Mouse (Mus musculus) T-helper 1 cell (primary cell): ENCODE data around the gene Fam205c.

ENCODE experiments used
- in situ Hi-C: fragments of 300-600 bp; cut with MboI, MseI; formaldehyde crosslinking; loops from one replicate; pipeline ENCODE4 v1.15.1; 2025; ENCODE audit warnings: high pct_unique_total_duplicates

Gene Fam205c

GRCm38 (mm10) chr4:42879829-42880676 is 6.0 kb upstream of the Fam205c start:
- in situ Hi-C loops, result loop anchor here (5.0 to 10.0 kb wide), 2 partner anchors 82 to 555 kb away; no protein-coding TSS in a partner anchor

- in situ Hi-C loops, result loop anchor here (5.0 to 10.0 kb wide), 2 partner anchors 85 to 553 kb away; no protein-coding TSS in a partner anchor
These were observed 3.6 kb upstream of the Fam205c start for GRCm38 (mm10) chr4:42877657-42878056.

GRCm38 (mm10) chr4:42876586-42877291 is 2.7 kb upstream of the Fam205c start:
- in situ Hi-C loops, result loop anchor here (5.0 to 10.0 kb wide), 2 partner anchors 86 to 552 kb away; no protein-coding TSS in a partner anchor

- in situ Hi-C loops, result loop anchor here (10.0 kb wide), 1 partner anchor 548 kb away; no protein-coding TSS in a partner anchor
These were observed 1.1 kb downstream of the Fam205c start for GRCm38 (mm10) chr4:42872746-42873435.

- in situ Hi-C loops, result loop anchor here (10.0 kb wide), 1 partner anchor 547 kb away; no protein-coding TSS in a partner anchor
These were observed 1.9 kb downstream of the Fam205c start for GRCm38 (mm10) chr4:42872151-42872550.

- in situ Hi-C loops, result loop anchor here (10.0 kb wide), 1 partner anchor 546 kb away; no protein-coding TSS in a partner anchor
These were observed 3.3 kb downstream of the Fam205c start for GRCm38 (mm10) chr4:42870748-42871147.

GRCm38 (mm10) chr4:42868193-42868592 is 5.8 kb downstream of the Fam205c start:
- in situ Hi-C loops, result loop anchor here (10.0 kb wide), 3 partner anchors 323 to 823 kb away; no protein-coding TSS in a partner anchor

- in situ Hi-C loops, result loop anchor here (10.0 kb wide), 3 partner anchors 323 to 823 kb away; no protein-coding TSS in a partner anchor
These were observed 6.6 kb downstream of the Fam205c start for GRCm38 (mm10) chr4:42867390-42867789.

GRCm38 (mm10) chr4:42863487-42863886 is 10.5 kb downstream of the Fam205c start:
- in situ Hi-C loops, result loop anchor here (10.0 kb wide), 3 partner anchors 319 to 819 kb away; no protein-coding TSS in a partner anchor

GRCm38 (mm10) chr4:42860483-42860882 is 13.6 kb downstream of the Fam205c start:
- in situ Hi-C loops, result loop anchor here (10.0 kb wide), 3 partner anchors 316 to 816 kb away; no protein-coding TSS in a partner anchor

- in situ Hi-C loops, result loop anchor here (10.0 kb wide), 3 partner anchors 332 to 1052 kb away; partner anchors contain the start of genes Fam205a2 and Fam205a4
These were observed 17.4 kb downstream of the Fam205c start, which contains the start of gene Gm12394 for GRCm38 (mm10) chr4:42856671-42857070. Gene Gm12394 (minus strand): TSS chr4:42856771.

GRCm38 (mm10) chr4:42853788-42854187 is 20.2 kb downstream of the Fam205c start, which contains the start of gene Fam205a1:
Gene Fam205a1 (minus strand): TSS chr4:42853888.
- in situ Hi-C loops, result loop anchor here (10.0 kb wide), 3 partner anchors 329 to 1049 kb away; partner anchors contain the start of genes Fam205a2 and Fam205a4
